Mouse (Mus musculus) left cerebral cortex, adult 2 months (tissue): Measurements from ENCODE around the gene Mtmr1. TPM values are rescaled to one million over a fixed set of nuclear protein-coding genes. Genes with fewer than 3 reads are reported as not detected.

Source experiments
- DNase-seq, 2 experiments: peaks; one replicate each; pipeline ENCODE4 v3.0.0; 2021 to 2022; ENCODE audit warnings: low spot score in 2 of 2, mixed read lengths in 1 of 2; ENCODE audit errors: extremely low spot score in 1 of 2
- H3K27ac ChIP-seq: fragments of 200-600 bp; 2 replicates; pipeline ENCODE4 v1.8.1; 2022
- H3K4me3 ChIP-seq: fragments of 200-600 bp; 2 replicates; pipeline ENCODE4 v1.8.1; 2022
- CTCF ChIP-seq: fragments of 200-600 bp; IDR thresholded peaks from 2 replicates; pipeline ENCODE4 v1.8.1; 2022; ENCODE audit warnings: antibody characterized with exemption, mild to moderate bottlenecking, moderate library complexity
- intact Hi-C: fragments of 180-260 bp; cut with DNase I; formaldehyde crosslinking; loops from one replicate; pipeline ENCODE4 v1.15.1; 2025
- total RNA-seq, 2 experiments: library from RNA; stranded (reverse); gene quantifications; 2 replicates each; pipeline ENCODE4 v1.2.3; 2021

Mtmr1 gene
- total RNA-seq, 2 experiments from 2014 or later: 44.4 to 47.4 TPM

- intact Hi-C loops: no loop called here
- TF ChIP-seq CTCF: no peak
- no peak overlapping the region for H3K27ac ChIP-seq
- DNase-seq: no peak
- no peak overlapping the region for H3K4me3 ChIP-seq
Observed at GRCm38 (mm10) chrX:71406290-71406689, 41.7 kb downstream of the Mtmr1 start.

GRCm38 (mm10) chrX:71408386-71408785 lies 43.8 kb downstream of the Mtmr1 start:
- H3K4me3 ChIP-seq: no peak overlapping the region
- no peak for TF ChIP-seq CTCF
- intact Hi-C loops: no loop called here
- no peak for DNase-seq
- H3K27ac ChIP-seq: no peak overlapping the region

DNA sequence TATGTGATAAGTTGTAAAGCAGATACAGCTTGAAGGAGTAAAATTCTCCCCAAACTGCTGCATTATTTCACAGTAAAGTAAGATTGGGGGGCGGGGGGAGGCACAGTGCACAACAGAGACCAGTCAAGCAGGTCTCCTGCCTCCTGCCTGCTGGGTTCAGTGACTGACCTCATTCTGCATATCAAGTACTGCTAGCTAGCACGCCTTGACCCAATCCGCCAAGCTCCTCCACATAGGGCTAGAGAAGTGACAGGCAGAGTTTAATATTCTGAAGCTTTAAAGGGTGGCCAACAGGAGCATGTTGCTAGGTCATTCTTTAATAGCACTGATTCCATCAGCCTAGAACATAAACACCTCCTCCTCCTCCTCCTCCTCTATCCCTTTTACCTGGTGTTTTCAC lies 48.2 kb downstream of the Mtmr1 start:
- Histone ChIP-seq H3K27ac (no peak overlapping the region), H3K4me3 (no peak overlapping the region)
- intact Hi-C loops: no loop called here
- DNase-seq: no peak
- no peak for TF ChIP-seq CTCF

DNA sequence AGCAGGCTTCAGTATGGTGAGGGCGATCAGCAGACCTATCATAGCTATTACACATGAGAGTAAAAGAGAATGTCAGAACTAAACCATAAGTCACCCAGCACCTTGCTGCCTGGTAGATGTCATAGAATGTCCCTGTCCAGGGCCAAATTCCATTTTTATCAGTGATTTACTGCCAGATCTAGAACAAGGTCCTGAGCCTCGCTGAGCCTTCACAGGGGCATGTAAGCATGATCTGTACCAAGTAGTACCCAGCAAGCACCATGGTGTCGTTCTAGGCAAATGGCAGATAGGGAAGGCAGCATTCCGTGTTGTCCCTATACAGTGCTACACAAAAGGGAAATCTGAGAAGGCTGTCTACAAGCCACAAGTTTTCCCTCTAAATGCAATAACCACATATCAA lies 49.1 kb downstream of the Mtmr1 start:
- TF ChIP-seq CTCF: no peak
- DNase-seq: no peak
- Histone ChIP-seq H3K27ac (no peak overlapping the region), H3K4me3 (no peak overlapping the region)
- intact Hi-C loops: no loop called here

DNA sequence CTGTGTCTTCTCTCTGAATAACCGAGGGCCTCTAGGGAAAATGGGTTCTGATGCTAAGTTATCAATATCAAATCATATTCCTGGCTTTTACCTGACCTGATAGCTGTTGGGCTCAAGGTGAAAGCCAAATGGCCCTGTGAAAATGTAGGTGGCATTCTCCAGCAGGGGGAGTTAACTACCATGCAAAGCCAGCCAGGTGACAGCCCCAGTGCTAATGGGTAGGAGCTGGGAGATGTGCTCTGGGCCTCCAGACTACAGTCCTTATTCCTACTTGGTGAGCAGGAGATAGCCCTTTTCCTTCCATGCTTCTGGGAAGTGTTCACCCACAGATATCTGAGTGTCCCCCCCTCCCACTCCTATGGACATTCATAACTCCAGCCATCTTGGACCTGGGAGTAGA lies 60.3 kb downstream of the Mtmr1 start:
- DNase-seq: no peak
- TF ChIP-seq CTCF: peak; percentile 16
- intact Hi-C loops: loop anchor here (1.0 to 10.0 kb wide), 3 partner anchors 176 to 520 kb away; no protein-coding TSS in a partner anchor
- H3K4me3 ChIP-seq: no peak overlapping the region
- no peak overlapping the region for H3K27ac ChIP-seq

GRCm38 (mm10) chrX:71425746-71426519 lies 61.4 kb downstream of the Mtmr1 start:
- TF ChIP-seq CTCF: peak; percentile 69
- intact Hi-C loops: loop anchor here (1.0 to 10.0 kb wide), 3 partner anchors 175 to 519 kb away; no protein-coding TSS in a partner anchor

DNA sequence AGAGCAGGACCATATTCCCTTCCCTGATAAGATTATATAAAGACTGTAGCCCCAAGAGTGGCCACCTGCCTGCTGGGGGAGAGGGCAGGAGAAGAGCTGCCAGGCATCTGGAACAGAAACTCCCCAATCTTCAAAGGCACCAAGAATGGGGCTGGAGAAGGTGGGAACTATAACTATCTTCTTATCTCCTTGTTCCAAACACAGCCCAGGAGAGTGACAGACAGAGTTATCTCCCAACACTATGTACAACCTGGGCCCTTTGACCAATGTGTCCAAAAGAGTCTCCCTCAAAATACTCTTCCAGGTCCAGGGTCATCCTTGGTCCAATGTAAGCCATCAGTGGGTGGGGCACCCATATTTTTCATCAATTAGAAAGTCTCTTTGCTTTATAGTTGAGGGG lies 62.9 kb downstream of the Mtmr1 start:
- Histone ChIP-seq H3K4me3 (no peak overlapping the region), H3K27ac (no peak overlapping the region)
- intact Hi-C loops: loop anchor here (10.0 kb wide), 1 partner anchor 517 kb away; no protein-coding TSS in a partner anchor
- TF ChIP-seq CTCF: no peak
- DNase-seq: no peak

More at GRCm38 (mm10) chrX:71425746-71426519, 61.4 kb downstream of the Mtmr1 start:
- no peak overlapping the region for H3K4me3 ChIP-seq
- no peak overlapping the region for H3K27ac ChIP-seq
- DNase-seq: peak; percentile 72 to 80

- TF ChIP-seq CTCF: no peak
- intact Hi-C loops: no loop called here
- Histone ChIP-seq H3K27ac (no peak overlapping the region), H3K4me3 (no peak overlapping the region)
- DNase-seq: no peak
Observed at GRCm38 (mm10) chrX:71430900-71431299, 66.3 kb downstream of the Mtmr1 start.

DNA sequence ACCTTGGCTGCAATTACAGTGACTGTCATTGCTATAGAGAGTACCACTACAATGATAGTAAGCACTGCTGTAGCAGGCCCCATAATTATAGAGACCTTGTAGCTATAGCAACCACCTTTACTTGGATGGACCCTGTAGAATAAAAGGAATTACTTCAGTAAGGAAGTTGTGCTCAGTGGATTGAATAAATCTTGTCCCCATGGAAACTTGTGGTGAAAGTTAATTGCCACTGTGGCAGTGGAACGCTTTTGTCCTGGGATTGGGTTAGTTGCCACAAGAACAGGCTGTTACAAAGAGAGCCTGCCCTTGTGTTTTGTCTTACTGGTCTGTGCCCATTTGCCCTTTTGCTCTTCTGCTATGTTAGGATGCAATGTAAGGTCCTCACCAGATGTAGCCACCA lies 69.9 kb downstream of the Mtmr1 start:
- intact Hi-C loops: loop anchor here (2.0 kb wide), 1 partner anchor 58 kb away; the partner anchor contains the start of gene Cd99l2
- TF ChIP-seq CTCF: no peak
- DNase-seq: no peak
- Histone ChIP-seq H3K4me3 (no peak overlapping the region), H3K27ac (no peak overlapping the region)

DNA sequence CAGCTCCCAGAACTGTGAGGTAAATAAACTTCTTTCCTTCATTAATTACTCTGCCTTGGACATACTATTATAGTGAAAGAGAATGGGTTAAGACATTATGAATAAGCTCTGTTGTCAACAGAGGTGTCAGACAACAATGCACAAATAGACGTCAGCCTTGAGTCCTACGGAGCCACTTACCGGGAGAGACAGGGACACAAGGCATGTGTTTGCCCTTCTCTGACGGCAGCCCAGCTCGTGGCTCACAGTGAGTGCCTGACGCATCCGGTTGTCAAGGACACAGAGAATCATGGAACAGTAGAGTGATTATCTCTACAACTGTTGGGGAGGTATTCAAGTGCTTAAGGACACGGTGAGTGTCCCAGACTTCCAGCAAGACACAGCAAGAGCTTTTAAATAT lies 70.3 kb downstream of the Mtmr1 start:
- TF ChIP-seq CTCF: no peak
- intact Hi-C loops: loop anchor here (2.0 kb wide), 1 partner anchor 58 kb away; the partner anchor contains the start of gene Cd99l2
- no peak for DNase-seq
- Histone ChIP-seq H3K4me3 (no peak overlapping the region), H3K27ac (no peak overlapping the region)

DNA sequence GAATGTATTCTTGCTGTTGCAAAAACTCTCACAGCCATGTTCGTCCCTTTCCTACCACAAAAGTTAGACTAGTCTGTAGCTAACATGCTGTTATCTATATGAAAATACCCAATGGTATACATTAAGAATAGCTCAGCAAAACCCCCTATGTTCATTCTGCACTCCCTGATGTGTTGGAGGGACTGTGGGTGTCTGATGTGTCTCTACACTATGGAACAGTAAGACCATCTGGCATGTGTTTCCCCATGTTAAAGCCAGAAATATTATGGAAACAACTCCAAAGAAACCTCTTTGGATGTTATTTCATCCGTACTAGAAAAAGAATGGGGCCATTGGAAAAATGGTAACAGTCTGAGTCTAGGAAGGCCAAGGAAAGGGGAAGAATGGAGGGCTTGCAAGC lies 71.0 kb downstream of the Mtmr1 start:
- TF ChIP-seq CTCF: no peak
- intact Hi-C loops: loop anchor here (2.0 kb wide), 1 partner anchor 57 kb away; the partner anchor contains the start of gene Cd99l2
- no peak overlapping the region for H3K27ac ChIP-seq
- no peak overlapping the region for H3K4me3 ChIP-seq
- DNase-seq: no peak

DNA sequence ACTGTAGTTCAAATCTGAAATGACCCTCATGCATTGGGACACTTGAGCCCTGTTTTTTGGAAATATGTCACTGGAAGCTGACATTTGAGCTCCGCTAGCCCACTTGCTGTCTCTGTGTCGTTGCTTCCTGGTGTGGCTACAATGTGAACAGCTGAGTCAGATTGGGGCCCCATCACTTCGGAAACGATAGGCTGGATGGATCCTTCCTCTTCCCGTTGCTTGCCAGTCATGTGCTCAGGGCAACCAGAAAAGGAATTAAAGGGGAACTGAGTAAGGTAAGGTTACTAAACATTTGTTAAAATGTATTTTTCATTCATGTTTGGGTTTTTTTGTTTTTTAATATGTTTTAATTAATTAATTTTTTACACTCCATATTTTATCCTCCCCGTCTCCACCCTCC lies 74.9 kb downstream of the Mtmr1 start:
- Histone ChIP-seq H3K27ac (no peak overlapping the region), H3K4me3 (no peak overlapping the region)
- intact Hi-C loops: no loop called here
- DNase-seq: no peak
- no peak for TF ChIP-seq CTCF

DNA sequence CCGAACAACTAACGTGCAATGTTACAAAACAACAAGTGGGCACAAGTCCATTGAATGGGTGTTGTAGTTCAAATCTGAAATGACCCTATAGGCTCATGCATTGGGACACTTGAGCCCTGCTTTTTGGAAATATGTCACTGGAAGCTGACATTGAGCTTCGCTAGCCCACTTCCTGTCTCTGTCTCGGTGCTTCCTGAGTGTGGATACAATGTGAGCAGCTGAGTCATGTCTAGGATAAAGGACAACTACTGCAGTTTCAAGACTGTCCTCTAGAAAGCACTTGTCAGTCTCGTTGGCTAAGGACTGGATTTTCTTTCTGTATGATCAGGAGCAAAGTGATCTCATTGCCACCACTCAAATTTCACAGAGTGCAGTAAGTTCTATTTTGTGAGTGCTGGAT lies 78.4 kb downstream of the Mtmr1 start:
- Histone ChIP-seq H3K4me3 (no peak overlapping the region), H3K27ac (no peak overlapping the region)
- no peak for DNase-seq
- intact Hi-C loops: no loop called here
- TF ChIP-seq CTCF: no peak
